Mouse (Mus musculus): ENCODE results near the gene Tjp1. TPM values are rescaled to one million over a fixed set of nuclear protein-coding genes. Genes with fewer than 3 reads are reported as not detected.

Tjp1 gene
- polyA plus RNA-seq, 1 experiment from 2014 or later: 21.9 TPM

Other genes starting within 250 kb of the Tjp1 start
- 15.3 and 15.8 TPM in 2 replicates for gene Tarsl2, start 117.1 kb upstream of the Tjp1 start, polyA plus RNA-seq (2015; fragmentation: Nextera tagmentation; extraction: Ambion mirVana)
- 82.2 and 85.3 TPM in 2 replicates for gene Tm2d3, start 163.4 kb upstream of the Tjp1 start, polyA plus RNA-seq (2015; fragmentation: Nextera tagmentation; extraction: Ambion mirVana)

All from forebrain, embryonic 15.5 days (tissue).